Mouse (Mus musculus): Measurements from ENCODE around the gene Nudt4. TPM values are rescaled to one million over a fixed set of nuclear protein-coding genes. Genes with fewer than 3 reads are reported as not detected.

Gene Nudt4
- total and polyA plus RNA-seq, 2 experiments from 2014 or later, result 71.2 to 87.6 TPM

DNA sequence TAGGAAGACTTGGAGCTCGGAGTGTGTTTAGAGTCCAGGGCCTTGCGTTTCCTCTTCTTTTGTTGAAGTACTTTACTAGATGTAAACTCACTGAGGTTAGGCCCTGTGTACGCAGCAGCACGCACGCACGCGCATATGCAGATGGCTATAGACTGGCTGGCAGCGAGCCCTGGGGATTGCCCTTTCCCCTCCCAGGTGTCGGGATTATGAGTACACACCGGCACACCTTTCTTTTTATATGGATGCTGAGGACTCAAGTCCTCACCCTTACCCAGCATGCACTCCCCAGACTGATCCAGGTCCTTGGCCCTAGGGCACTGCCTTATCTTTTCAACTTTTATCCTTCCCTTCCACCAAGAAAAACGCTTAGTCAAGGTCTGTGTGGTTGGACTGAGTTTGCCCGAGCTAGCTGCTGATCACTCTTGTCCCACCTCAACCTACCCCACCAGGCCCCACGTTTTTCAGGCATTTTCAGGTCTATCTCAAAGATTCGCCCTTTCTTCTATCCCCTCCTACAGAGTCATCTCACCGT lies 34.2 kb upstream of the Nudt4 start:
- WGBS, result 70% methylated on average over 15 of the region's 15 CpGs
- TF ChIP-seq CTCF (IDR thresholded peaks at IDR 0.05; ENCODE audit: low read depth), result no peak
- ATAC-seq (no peak), DNase-seq (no peak)
- Histone ChIP-seq H3K27me3 (ENCODE audit: insufficient read depth, low read length) (no peaks in the 10 kb centered on the region), H3K36me3 (ENCODE audit: insufficient read depth) (no peaks in the 10 kb centered on the region), H3K4me3 (ENCODE audit: low read depth, low read length) (no peak overlapping the region), H3K4me2 (ENCODE audit: low read depth) (no peak overlapping the region), H3K9ac (no peak overlapping the region), H3K27ac (ENCODE audit: low read depth, low read length) (no peak overlapping the region), H3K9me3 (ENCODE audit: low read length) (no peaks in the 10 kb centered on the region), H3K4me1 (ENCODE audit: insufficient read depth) (no peaks in the 10 kb centered on the region)

DNA sequence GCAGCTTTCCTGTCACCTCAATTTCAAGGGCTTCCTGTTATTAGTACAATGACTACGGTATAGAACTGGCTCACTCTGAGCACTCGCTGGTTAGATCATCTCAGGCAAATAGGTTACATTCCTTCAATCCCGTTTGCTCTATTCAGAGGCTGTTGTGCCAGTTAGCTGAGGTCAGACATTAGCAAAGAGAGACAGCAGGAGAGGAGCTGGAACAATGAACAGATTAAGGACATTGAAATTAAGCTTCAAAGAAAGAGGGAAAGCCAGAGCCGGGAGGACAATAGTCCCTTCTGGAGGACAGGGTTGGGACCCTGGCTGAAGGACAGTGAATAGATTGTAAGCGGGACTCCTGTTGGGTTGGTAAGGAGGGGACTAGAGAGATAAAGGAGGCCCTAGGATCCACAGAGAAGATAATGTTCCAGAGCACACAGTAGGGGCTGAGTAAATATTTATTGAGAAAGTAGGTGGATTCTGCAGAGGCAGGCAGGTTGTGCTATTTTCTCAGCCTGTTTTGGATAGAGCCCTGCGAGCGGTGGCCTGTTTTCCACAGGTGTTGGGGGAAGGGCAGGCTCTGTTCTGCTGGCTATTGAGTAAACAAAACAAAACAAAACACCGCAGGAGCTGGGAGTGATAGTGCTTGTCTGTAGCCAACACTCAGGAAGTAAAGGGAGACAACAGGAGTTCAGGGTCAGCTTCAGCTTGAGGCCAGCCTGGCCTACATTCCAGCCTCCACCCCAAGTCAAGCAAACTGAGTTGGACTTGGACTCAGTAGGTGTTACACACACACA lies 32.1 kb upstream of the Nudt4 start:
- no peak overlapping the region for H3K27ac ChIP-seq (ENCODE audit: low read depth, low read length)
- H3K9me3 ChIP-seq (ENCODE audit: low read length), result no peaks in the 10 kb centered on the region
- 16% methylated on average over 8 of the region's 8 CpGs for WGBS
- ATAC-seq, result no peak
- TF ChIP-seq CTCF (IDR thresholded peaks at IDR 0.05; ENCODE audit: low read depth), result no peak
- no peaks in the 10 kb centered on the region for H3K36me3 ChIP-seq (ENCODE audit: insufficient read depth)
- H3K4me1 ChIP-seq (ENCODE audit: insufficient read depth), result no peaks in the 10 kb centered on the region
- no peak for DNase-seq
- H3K4me3 ChIP-seq (ENCODE audit: low read depth, low read length), result no peak overlapping the region
- H3K27me3 ChIP-seq (ENCODE audit: insufficient read depth, low read length), result no peaks in the 10 kb centered on the region
- no peak overlapping the region for H3K4me2 ChIP-seq (ENCODE audit: low read depth)
- no peak overlapping the region for H3K9ac ChIP-seq

DNA sequence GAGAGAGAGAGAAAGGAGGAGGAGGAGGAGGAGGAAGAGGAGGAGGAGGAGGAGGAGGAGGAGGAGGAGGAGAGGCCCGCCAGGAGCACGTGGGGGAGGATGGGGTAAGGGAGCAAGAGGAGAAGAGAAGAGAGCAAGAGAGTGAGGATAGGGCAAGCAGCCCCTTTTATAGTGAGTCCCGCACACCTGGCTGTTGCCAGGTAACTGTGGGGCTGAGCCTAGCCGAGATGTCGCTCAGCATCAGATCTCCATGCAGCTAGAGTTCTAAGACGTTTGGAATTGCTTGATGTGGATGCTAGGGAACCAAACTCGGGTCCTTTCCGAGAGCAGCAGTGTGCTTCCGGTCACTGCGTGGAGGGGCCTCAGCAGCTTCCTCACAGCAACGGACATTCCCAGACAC lies 30.5 kb upstream of the Nudt4 start:
- Histone ChIP-seq H3K9ac (no peak overlapping the region), H3K9me3 (ENCODE audit: low read length) (no peaks in the 10 kb centered on the region), H3K4me3 (ENCODE audit: low read depth, low read length) (no peak overlapping the region), H3K36me3 (ENCODE audit: insufficient read depth) (no peaks in the 10 kb centered on the region), H3K4me2 (ENCODE audit: low read depth) (no peak overlapping the region), H3K27me3 (ENCODE audit: insufficient read depth, low read length) (no peaks in the 10 kb centered on the region), H3K4me1 (ENCODE audit: insufficient read depth) (no peaks in the 10 kb centered on the region), H3K27ac (ENCODE audit: low read depth, low read length) (no peak overlapping the region)
- WGBS, result 34% methylated on average over 11 of the region's 11 CpGs
- TF ChIP-seq CTCF (IDR thresholded peaks at IDR 0.05; ENCODE audit: low read depth), result no peak
- DNase-seq (no peak), ATAC-seq (no peak; the same call in 1 of the 2 replicates)

DNA sequence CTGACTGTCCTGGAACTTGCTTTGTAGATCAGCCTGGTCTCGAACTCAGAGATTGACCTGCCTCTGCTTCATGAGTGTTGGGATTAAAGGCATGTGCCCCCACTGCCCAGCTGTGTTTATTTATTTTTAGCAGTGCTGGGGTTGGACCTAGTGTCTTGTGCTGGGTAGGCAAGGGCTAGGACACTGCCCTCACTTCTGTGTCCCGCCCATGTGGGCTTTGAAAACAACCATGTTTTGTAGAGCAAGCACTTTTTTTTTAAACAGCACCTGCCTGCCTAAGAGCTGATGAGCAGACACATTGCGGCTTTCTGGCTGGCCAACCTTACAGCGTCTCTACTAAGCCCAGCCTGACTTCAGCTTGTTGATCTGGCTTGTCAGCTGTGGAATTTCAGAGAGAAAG lies 27.3 kb upstream of the Nudt4 start:
- DNase-seq (no peak), ATAC-seq (no peak)
- no peak overlapping the region for H3K4me2 ChIP-seq (ENCODE audit: low read depth)
- H3K27ac ChIP-seq (ENCODE audit: low read depth, low read length), result no peak overlapping the region
- H3K27me3 ChIP-seq (ENCODE audit: insufficient read depth, low read length), result no peaks in the 10 kb centered on the region
- H3K4me3 ChIP-seq (ENCODE audit: low read depth, low read length), result no peak overlapping the region
- TF ChIP-seq CTCF (IDR thresholded peaks at IDR 0.05; ENCODE audit: low read depth), result no peak
- no peaks in the 10 kb centered on the region for H3K36me3 ChIP-seq (ENCODE audit: insufficient read depth)
- no peaks in the 10 kb centered on the region for H3K4me1 ChIP-seq (ENCODE audit: insufficient read depth)
- WGBS, result 85% methylated on average over 4 of the region's 4 CpGs
- H3K9me3 ChIP-seq (ENCODE audit: low read length), result no peaks in the 10 kb centered on the region
- H3K9ac ChIP-seq, result no peak overlapping the region

DNA sequence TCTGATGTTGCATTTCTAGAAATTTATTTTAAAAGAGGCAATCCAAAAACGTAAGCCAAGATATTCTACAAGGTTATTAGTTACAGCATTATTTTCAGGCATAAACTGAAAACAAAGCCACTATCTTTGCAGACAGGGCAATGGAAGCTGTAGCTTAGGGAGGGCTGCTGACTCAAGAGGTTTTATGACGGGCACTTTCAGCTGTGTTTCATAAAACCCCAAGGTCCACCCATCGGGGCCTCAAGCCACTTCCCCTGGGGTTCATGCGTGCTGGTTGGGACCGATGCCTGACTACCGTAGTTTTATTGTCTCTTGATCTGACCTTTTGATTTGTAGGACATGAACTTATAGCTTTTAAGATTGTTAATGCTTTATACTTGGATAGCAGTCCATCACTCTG lies 26.2 kb upstream of the Nudt4 start:
- Histone ChIP-seq H3K4me2 (ENCODE audit: low read depth) (no peak overlapping the region), H3K4me1 (ENCODE audit: insufficient read depth) (no peaks in the 10 kb centered on the region), H3K27me3 (ENCODE audit: insufficient read depth, low read length) (no peaks in the 10 kb centered on the region), H3K9me3 (ENCODE audit: low read length) (no peaks in the 10 kb centered on the region), H3K27ac (ENCODE audit: low read depth, low read length) (no peak overlapping the region), H3K36me3 (ENCODE audit: insufficient read depth) (no peaks in the 10 kb centered on the region), H3K9ac (no peak overlapping the region), H3K4me3 (ENCODE audit: low read depth, low read length) (no peak overlapping the region)
- ATAC-seq (no peak), DNase-seq (no peak)
- no peak for TF ChIP-seq CTCF (IDR thresholded peaks at IDR 0.05; ENCODE audit: low read depth)
- WGBS, result 90% methylated on average over 6 of the region's 6 CpGs

DNA sequence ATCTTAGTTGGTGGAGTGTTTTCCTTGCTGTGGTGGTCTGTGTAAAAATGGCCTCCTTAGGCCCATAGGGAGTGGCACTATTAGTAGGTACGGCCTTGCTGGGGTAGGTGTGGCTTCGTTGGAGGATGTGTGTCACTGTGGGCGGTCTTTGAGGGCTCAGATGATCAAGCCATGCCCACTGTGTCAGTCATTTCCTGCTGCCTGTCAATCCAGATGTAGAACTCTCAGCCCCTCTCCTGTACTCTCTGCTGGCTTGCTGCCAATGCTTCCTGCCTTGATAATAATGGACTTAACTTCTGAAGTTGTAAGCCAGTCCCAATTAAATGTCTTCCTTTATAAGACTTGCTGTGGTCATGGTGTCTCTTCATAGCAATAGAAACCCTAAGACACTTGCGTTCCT lies 25.2 kb upstream of the Nudt4 start:
- no peaks in the 10 kb centered on the region for H3K27me3 ChIP-seq (ENCODE audit: insufficient read depth, low read length)
- ATAC-seq (no peak), DNase-seq (no peak)
- TF ChIP-seq CTCF (IDR thresholded peaks at IDR 0.05; ENCODE audit: low read depth), result no peak
- no peak overlapping the region for H3K4me2 ChIP-seq (ENCODE audit: low read depth)
- no peaks in the 10 kb centered on the region for H3K4me1 ChIP-seq (ENCODE audit: insufficient read depth)
- H3K27ac ChIP-seq (ENCODE audit: low read depth, low read length), result no peak overlapping the region
- no peaks in the 10 kb centered on the region for H3K36me3 ChIP-seq (ENCODE audit: insufficient read depth)
- H3K4me3 ChIP-seq (ENCODE audit: low read depth, low read length), result no peak overlapping the region
- H3K9ac ChIP-seq, result no peak overlapping the region
- H3K9me3 ChIP-seq (ENCODE audit: low read length), result no peaks in the 10 kb centered on the region
- WGBS, result 89% methylated on average over 4 of the region's 4 CpGs

DNA sequence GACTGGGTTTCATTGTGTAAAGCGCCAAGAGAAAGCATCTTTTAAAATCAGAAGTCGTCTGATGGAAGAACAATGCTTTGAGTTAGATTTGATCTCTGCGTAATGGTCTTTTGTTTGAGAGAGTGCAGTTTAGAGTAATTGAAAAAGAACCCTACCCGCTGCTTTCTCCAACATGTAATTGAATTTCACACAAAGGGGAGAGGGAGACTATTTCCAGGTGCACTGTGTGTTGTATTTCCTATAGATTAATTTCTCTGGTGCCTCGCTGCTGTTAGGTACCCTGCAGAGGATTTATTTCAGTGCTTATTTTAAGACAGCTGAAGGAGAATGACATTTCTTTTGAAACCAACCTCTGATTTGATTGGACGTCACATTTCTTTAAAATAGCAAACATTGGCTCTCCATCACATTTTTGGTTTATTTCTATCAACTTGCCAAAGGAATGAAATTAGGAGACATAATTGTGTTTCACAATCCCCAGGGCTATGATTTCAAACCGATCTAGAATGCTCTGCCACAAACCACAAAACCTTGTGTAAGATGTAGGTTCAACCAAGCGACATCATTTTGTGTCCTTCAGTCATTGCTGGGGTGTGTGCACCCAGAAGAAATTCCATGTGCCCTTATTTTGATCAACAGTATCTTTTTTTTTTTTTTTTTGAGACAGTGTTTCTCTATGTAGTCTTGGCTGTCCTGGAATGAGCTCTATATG lies 23.7 kb upstream of the Nudt4 start:
- no peak for TF ChIP-seq CTCF (IDR thresholded peaks at IDR 0.05; ENCODE audit: low read depth)
- H3K9me3 ChIP-seq (ENCODE audit: low read length), result no peaks in the 10 kb centered on the region
- peak overlapping the region; percentile 23; the same call in 1 of the 2 replicates for H3K27ac ChIP-seq (ENCODE audit: low read depth, low read length)
- H3K27me3 ChIP-seq (ENCODE audit: insufficient read depth, low read length), result no peaks in the 10 kb centered on the region
- ATAC-seq (peak; percentile 32; the same call in 1 of the 2 replicates), DNase-seq (no peak)
- no peak overlapping the region for H3K9ac ChIP-seq
- no peaks in the 10 kb centered on the region for H3K4me1 ChIP-seq (ENCODE audit: insufficient read depth)
- H3K4me3 ChIP-seq (ENCODE audit: low read depth, low read length), result no peak overlapping the region
- WGBS, result 34% methylated on average over 8 of the region's 8 CpGs
- no peaks in the 10 kb centered on the region for H3K36me3 ChIP-seq (ENCODE audit: insufficient read depth)
- H3K4me2 ChIP-seq (ENCODE audit: low read depth), result no peak overlapping the region

All from forebrain, postnatal 0 days (tissue).